ENCODE assay signal across 10 mouse cellular contexts in genomic region chr4:97381084-97381483, GRCm38 (mm10).
DNase-seq lines count a peak whose midpoint lies in the region; ATAC-seq and TF ChIP-seq lines count a peak whose summit lies in the region.
"Had no signal": no experiment of that assay in that cellular context is flagged by ENCODE, and none has a peak within 500 bp of the region (broad histone marks: within the 10 kb centered on the region; RNA-seq: fewer than 3 reads in every experiment).

No protein-coding gene starts in this region.

- no peak overlapping the region for H3K27ac ChIP-seq in midbrain, postnatal 0 days (ENCODE audit: low read depth, low read length)
- no peak overlapping the region for H3K27ac ChIP-seq in midbrain, embryonic 11.5 days (ENCODE audit: low read depth, low read length)
- H3K27ac ChIP-seq: neural tube, embryonic 12.5 days had no signal

- no peaks in the 10 kb centered on the region for H3K4me1 ChIP-seq in midbrain, postnatal 0 days (ENCODE audit: insufficient read depth, low read length)
- H3K4me1 ChIP-seq in midbrain, embryonic 11.5 days (ENCODE audit: control insufficient read depth, insufficient read depth, low read length): no peaks in the 10 kb centered on the region
- H3K4me1 ChIP-seq: megakaryocyte, embryonic 14.5 days; neural tube, embryonic 12.5 days had no signal

- H3K36me3 ChIP-seq in midbrain, postnatal 0 days (ENCODE audit: insufficient read depth, low read length): no peaks in the 10 kb centered on the region
- H3K36me3 ChIP-seq in midbrain, embryonic 11.5 days (ENCODE audit: control insufficient read depth, insufficient read depth, low read length): no peaks in the 10 kb centered on the region
- H3K36me3 ChIP-seq: heart, embryonic 12.5 days; neural tube, embryonic 12.5 days had no signal

- no peak overlapping the region for H3K4me2 ChIP-seq in midbrain, postnatal 0 days (ENCODE audit: low read depth, low read length, poor library complexity, severe bottlenecking)
- H3K4me2 ChIP-seq in midbrain, embryonic 11.5 days: no peak overlapping the region
- H3K4me2 ChIP-seq: heart, embryonic 12.5 days; neural tube, embryonic 12.5 days had no signal

- 70% methylated on average over 3 of the region's 3 CpGs for WGBS in midbrain, postnatal 0 days
- 74% methylated on average over 3 of the region's 3 CpGs for WGBS in midbrain, embryonic 11.5 days

- no peak overlapping the region for H3K4me3 ChIP-seq in midbrain, postnatal 0 days (ENCODE audit: low read depth, low read length)
- no peak overlapping the region for H3K4me3 ChIP-seq in midbrain, embryonic 11.5 days (ENCODE audit: low read depth, low read length)
- H3K4me3 ChIP-seq: heart, embryonic 12.5 days; megakaryocyte, embryonic 14.5 days; neural tube, embryonic 12.5 days had no signal

- H3K9ac ChIP-seq in midbrain, postnatal 0 days (replicated peaks; ENCODE audit: low read length, poor library complexity, severe bottlenecking): no peak overlapping the region
- H3K9ac ChIP-seq in midbrain, embryonic 11.5 days (ENCODE audit: low read length): no peak overlapping the region
- H3K9ac ChIP-seq: heart, embryonic 12.5 days; neural tube, embryonic 12.5 days had no signal

- H3K27me3 ChIP-seq in midbrain, postnatal 0 days (ENCODE audit: insufficient read depth, low read length): no peaks in the 10 kb centered on the region
- H3K27me3 ChIP-seq in midbrain, embryonic 11.5 days (ENCODE audit: control insufficient read depth, insufficient read depth, low read length): no peaks in the 10 kb centered on the region
- H3K27me3 ChIP-seq: heart, embryonic 12.5 days; megakaryocyte, embryonic 14.5 days; neural tube, embryonic 12.5 days had no signal

- no peak for ATAC-seq in midbrain, postnatal 0 days (ENCODE audit: low FRiP score)
- ATAC-seq in midbrain, embryonic 11.5 days (ENCODE audit: low FRiP score): no peak

- TF ChIP-seq CTCF in midbrain, postnatal 0 days (IDR thresholded peaks at IDR 0.05): no peak

- H3K9me3 ChIP-seq in midbrain, postnatal 0 days (ENCODE audit: low read length): no peaks in the 10 kb centered on the region
- no peaks in the 10 kb centered on the region for H3K9me3 ChIP-seq in midbrain, embryonic 11.5 days (ENCODE audit: control insufficient read depth, low read length)
- H3K9me3 ChIP-seq: heart, embryonic 12.5 days; megakaryocyte, embryonic 14.5 days; neural tube, embryonic 12.5 days had no signal

- DNase-seq in midbrain, postnatal 0 days (ENCODE audit: low spot score): peak; percentile 5
- DNase-seq in midbrain, embryonic 11.5 days (ENCODE audit: low spot score, missing footprints): no peak
- peak; percentile 43 for DNase-seq in kidney, adult 11 months
- DNase-seq in kidney, postnatal 4 days: peak; percentile 62 to 74
- peak; percentile 4 for DNase-seq in skeletal muscle tissue, adult 2 months (ENCODE audit: low read depth, low spot score)
- no peak for DNase-seq in ovary, adult 18-20 months (ENCODE audit: low spot score)
- DNase-seq in layer of hippocampus, adult 8-10 months (ENCODE audit: low spot score in 2 of 2): no peak

Comparison
In these comparisons a context has a peak if more than half of its experiments do, and no peak if none do; other contexts are left out.
1. DNase-seq: peak in midbrain, postnatal 0 days (single experiment), kidney, adult 11 months (single experiment), kidney, postnatal 4 days (2 of 2) and skeletal muscle tissue, adult 2 months (single experiment); none in midbrain, embryonic 11.5 days (single experiment), ovary, adult 18-20 months (single experiment) and layer of hippocampus, adult 8-10 months (0 of 2).